Mouse (Mus musculus): ENCODE measurements around the gene Minar1.

GRCm38 (mm10) chr9:89610592-89610991, 12.3 kb downstream of the Minar1 start:
- TF ChIP-seq EP300 (IDR thresholded peaks at IDR 0.05; ENCODE audit: low read depth): no peak
- no peak for TF ChIP-seq CTCF (IDR thresholded peaks at IDR 0.05; ENCODE audit: low read depth)
